Mouse (Mus musculus): ENCODE measurements at regions not wholly inside any gene's neighbourhood (a gene's known extent, or its start where the extent isn't known, plus 50 kb on each side); places are given as distances from the start of the nearest gene placed in this dataset.

- peak; percentile 52 to 72 for DNase-seq
Observed at GRCm38 (mm10) chr5:111601711-111602521, 131.8 kb upstream of the Gm26897 start.

GRCm38 (mm10) chr5:111613687-111614086 lies 120.0 kb upstream of the Gm26897 start:
- DNase-seq = no peak

DNA sequence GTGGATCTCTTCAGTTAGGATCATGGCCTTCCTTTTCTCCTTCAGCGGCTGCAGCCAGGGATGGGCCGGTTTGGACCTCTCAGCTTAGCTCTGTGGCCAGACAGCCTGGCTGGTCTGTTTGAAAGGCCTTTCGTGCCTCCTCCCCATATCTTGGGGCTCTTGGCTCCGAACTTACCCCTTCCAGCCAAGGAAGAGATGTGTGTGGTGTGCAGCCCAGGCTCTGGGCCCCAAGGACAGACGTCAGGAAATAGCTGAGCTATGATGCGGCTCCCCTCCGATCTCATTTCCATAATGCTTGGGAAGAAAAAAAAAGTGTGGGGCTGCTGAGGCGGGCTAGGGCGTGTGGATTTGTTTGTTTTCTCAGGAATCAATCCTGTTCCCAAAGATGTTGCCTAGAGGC lies 113.8 kb upstream of the Gm26897 start:
- DNase-seq = peak; percentile 11 to 16

- peak; percentile 23 to 35 for DNase-seq
Observed at GRCm38 (mm10) chr5:111620626-111621025, 113.1 kb upstream of the Gm26897 start.

GRCm38 (mm10) chr5:111622481-111622880 lies 111.2 kb upstream of the Gm26897 start:
- no peak for DNase-seq

DNA sequence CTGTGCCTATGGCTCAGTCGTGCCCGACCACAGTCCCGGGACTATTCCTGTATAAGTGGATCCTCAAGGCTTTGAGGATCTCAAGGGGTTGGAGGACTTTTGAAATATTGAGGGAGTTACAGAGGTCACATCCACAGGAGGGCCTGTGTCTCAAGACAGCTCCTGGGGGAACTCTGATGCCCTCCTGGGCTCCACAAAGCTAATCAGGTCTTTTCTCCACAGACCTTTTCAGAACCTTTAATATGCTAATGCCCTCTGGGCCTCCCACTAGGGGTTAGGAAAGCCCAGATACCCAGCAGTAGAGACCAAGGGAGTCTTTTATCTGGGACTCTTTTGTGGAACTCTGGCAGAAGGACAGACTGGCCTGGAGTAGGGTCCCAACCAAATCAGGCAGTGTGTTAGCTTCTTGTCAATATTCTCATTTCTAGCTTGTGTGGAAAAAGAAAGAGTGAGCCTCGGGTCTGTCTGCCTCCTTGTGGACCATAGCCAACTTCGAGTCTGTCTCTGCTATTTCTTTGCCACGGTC lies 107.4 kb upstream of the Gm26897 start:
- DNase-seq = no peak

DNA sequence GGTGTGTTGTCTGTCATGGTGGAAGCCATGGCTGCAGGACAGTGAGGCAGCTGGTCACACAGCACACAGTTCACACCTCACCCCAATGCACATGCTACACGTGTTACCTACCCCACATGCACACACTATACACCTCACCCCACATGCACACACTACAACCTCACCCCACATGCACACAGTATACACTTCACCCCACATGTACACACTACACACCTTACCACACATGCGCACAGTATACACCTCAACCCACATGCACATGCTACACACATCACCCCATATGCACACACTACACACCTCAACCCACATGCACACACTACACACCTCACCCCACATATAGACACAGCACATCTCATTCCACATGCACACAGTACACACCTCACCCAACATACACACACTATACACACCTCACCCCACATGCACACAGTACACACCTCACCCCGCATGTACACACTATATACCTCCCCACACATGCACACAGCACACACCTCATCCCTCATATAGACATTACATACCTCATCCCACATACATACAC lies 103.3 kb upstream of the Gm26897 start:
- DNase-seq = no peak

GRCm38 (mm10) chr5:111631572-111632161 lies 102.1 kb upstream of the Gm26897 start:
- DNase-seq = no peak

GRCm38 (mm10) chr5:111635092-111635491 lies 98.6 kb upstream of the Gm26897 start:
- DNase-seq = no peak

DNA sequence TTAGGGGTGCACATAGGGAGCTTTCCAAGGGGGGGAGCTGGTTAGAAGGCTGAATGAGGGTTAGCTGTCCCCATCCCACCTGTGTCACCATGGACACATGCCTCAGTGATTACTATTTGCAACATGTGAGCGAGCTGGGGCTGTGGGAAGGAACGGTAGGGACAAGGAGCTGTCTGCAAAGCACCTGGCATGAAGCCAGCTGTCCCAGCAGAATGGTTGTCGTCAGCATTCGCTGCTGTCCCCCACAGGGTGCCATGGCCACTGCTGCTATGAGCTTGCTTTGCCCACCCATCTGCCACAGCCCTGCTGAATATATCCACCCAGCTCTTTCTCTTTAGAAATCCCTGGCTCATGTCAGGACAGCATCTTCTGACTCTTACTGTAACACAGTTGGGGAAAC lies 96.8 kb upstream of the Gm26897 start:
- DNase-seq = peak in 1 of 2 experiments; percentile 33

DNA sequence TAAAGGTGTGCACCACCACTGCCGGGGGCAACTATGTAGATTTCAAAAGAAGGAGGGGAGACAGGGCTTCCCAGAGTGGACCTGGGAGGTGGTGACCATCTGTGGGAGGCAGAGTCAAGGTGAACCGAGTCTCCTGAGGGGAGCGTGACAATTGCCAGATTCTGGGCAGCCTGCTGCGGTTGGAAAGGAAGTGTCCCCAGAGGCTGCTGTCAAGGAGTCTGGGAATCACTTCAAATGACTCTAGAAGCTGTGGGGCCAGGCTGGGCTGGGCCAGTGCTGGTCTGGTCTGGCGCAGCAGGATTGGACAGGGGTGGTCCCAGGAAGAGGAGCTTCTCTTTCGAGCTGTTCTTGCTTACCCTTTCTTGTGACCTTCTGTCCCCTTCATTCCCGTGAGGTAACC lies 95.4 kb upstream of the Gm26897 start:
- DNase-seq = no peak

DNA sequence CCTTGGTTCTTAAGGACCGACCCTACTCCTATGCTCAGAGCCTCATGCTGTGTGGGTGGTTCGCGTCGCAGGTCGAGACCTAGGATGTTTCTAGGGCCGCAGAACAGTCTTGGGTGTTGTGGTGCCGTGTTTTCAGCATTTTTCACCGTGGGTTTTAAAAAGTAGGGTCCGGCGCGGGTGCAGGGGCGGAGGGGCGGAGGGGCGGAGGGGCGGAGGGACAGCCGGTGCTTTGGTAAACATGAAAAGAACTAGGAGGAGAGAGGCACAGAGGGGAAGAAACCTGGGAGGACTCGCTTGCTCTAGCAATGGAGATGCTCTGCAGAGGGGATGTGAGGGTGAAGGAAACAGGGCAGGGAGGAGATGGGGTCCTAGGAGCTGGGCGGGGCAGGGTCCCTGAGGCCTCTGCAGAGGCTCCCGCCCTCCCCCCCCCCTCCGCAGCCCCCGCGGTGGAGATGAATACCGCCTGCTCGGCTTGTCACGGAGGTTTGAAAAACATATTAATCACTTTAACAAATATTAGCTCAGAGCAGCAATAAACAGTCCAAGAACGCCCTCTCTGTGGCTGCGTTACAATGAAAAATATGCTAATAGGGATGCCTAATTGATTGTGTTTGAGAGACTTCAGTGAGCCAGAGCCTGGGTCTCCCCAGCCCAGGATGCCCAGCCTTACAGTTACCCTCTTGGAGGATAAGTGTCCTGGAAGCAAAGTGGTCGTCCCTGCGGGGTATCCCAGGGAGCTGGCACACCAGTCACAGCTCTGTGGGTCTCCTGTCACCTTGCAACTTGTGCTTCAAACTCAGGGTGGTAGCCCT lies 94.0 kb upstream of the Gm26897 start:
- DNase-seq = peak in 1 of 2 experiments; percentile 62

DNA sequence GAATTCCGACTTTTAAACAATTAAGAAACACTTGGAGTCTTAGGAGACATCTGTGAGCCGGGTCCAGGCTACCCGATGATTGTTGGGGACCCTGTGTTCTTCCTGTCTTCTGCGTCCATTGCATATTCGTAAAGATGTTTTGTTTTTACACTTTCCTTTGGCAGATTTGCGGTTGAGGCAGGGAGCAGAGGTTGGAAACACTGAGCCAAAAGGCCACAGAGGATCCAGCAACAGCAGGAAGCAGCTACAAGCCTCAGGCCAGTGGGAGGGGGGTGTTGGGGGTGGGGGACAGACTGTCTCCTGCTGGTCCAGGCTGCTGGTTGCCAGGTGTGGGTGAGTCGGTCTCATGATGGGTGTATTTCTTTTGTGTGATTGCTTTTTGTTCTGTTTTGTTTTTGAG lies 92.7 kb upstream of the Gm26897 start:
- DNase-seq = no peak

DNA sequence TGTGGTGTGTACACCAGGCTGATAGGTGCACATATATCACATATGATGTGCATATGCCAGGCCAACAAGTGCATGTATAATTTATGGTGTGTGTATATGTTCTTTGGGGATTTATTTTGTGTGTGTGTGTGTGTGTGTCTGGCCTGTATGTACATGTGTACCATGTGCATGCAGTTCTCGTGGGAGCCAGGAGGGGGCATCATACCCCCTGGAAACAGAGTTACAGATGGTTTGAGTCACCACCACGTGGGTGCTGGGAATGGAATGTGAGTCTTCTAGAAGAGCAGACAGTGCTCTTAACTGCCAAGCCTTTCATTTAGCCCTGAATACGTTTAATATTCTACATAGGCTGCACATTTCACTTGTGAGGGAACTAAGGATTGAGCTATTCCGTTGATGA lies 92.0 kb upstream of the Gm26897 start:
- no peak for DNase-seq

- no peak for DNase-seq
Observed at GRCm38 (mm10) chr5:111644142-111644541, 89.6 kb upstream of the Gm26897 start.

- DNase-seq = no peak
Observed at GRCm38 (mm10) chr5:111644788-111645187, 88.9 kb upstream of the Gm26897 start.

DNA sequence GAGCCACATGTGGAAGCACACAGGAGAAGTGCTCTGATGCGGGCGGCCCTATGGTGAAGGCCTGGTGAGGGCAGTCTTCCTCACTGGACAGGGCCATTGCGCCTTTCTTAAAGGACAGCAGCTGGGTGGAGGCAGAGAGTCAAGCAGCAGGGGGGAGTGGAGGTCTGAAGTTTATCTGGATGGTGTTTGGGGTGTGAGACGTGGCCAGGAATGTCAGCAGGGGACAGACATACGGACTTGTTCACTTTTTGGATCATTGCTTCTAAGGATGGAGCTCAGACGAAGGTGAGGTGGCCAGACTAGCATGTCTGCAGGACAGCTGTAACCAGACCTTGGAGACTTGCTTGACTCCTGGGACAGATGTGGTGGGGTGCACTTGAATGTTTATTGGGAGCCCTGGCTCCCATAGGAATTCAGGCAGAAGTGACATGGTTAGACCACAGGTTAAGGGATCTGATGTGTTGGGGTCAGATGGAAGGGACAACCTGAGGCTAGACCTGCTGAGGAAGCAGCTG lies 86.0 kb upstream of the Gm26897 start:
- no peak for DNase-seq

DNA sequence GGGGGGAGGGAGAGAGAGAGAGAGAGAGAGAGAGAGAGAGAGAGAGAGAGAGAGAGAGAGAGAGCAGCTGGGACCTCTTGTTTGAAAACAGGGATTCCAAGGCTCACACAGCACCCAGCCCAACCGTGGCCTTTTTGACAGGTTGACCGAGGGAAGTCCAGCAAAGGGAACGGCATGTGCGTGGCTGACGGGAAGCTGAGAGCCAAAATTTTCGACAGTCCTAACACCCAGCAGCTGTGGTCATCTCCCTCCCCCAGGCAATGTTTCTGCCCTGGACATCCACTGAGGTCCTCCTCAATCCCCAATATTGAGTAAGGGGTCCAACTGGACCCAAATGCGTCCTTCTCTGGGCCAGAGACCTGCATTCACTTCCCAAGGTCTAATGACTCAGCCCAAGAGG lies 85.2 kb upstream of the Gm26897 start:
- DNase-seq = no peak

DNA sequence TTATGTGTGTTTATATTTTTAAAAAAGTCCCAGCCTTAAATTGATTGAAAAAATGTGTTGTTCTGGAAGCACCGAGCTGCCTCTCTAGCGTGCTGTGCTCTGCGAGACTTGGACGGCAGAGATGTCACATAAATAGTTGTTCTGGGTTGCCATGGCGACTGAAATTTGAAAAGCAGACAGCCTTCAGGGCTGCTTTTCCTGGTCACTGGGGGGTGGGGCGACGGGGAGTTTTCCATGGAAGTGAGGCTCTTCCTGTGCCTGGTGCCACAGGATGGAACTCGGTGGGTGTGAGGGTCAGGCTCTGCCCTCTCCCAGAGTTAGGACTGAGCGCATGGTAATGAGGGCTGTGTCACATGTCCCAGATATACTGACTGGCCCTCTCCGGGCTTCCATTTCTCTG lies 84.7 kb upstream of the Gm26897 start:
- peak; percentile 31 to 62 for DNase-seq

GRCm38 (mm10) chr5:111652472-111652871 lies 81.3 kb upstream of the Gm26897 start:
- DNase-seq = no peak

DNA sequence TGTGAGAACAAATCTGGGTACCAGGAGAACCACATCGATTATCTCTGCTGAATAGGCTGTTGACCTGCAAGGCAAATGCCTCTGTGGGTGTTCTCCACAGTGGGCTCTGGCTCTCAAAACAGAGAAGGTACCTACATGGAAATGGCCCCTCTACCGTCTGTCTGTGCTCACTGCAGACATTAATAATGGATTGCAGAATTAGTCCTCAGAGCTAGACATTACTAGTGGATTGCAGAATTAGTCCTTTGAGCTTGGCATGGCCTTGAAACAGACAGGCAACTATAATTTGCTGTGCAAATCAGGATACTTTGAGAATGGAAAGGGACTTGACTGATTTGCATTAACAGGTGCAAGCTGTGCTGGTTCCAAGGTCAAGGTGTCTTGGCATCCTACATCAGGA lies 77.3 kb upstream of the Gm26897 start:
- no peak for DNase-seq

GRCm38 (mm10) chr5:111657759-111658429 lies 75.8 kb upstream of the Gm26897 start:
- DNase-seq = no peak
